Mouse (Mus musculus) activated CD4-positive, CD25-positive, alpha-beta regulatory T cell (primary cell): ENCODE data around the gene 2210407C18Rik. TPM values are rescaled to one million over a fixed set of nuclear protein-coding genes. Genes with fewer than 3 reads are reported as not detected.

Experiments used
- polyA plus RNA-seq, 2 experiments: library from polyadenylated mRNA; unstranded; fragments of 100-300 nt; shearing (Covaris generic); gene quantifications; one replicate each; pipeline ENCODE4 v1.2.1; 2017

Gene 2210407C18Rik
- not detected for polyA plus RNA-seq

GRCm38 (mm10) chr11:58615975-58616374 is at the start of gene 2210407C18Rik:
Gene 2210407C18Rik, minus strand, starts transcription at chr11:58616075.

GRCm38 (mm10) chr11:58658596-58658995 is 42.7 kb upstream of the 2210407C18Rik start, which contains the start of gene Olfr322:
Gene Olfr322, plus strand, starts transcription at chr11:58658782.

GRCm38 (mm10) chr11:58640272-58640867 is 24.5 kb upstream of the 2210407C18Rik start, which contains the start of gene Trim58:
Gene Trim58, plus strand, starts transcription at chr11:58640465.

GRCm38 (mm10) chr11:58630401-58630800 is 14.5 kb upstream of the 2210407C18Rik start, which contains the start of gene Olfr323:
Gene Olfr323, minus strand, starts transcription at chr11:58630501.

GRCm38 (mm10) chr11:58594814-58595213 is 21.1 kb downstream of the 2210407C18Rik start, which contains the start of gene Olfr324:
Gene Olfr324, plus strand, starts transcription at chr11:58595114.

GRCm38 (mm10) chr11:58577430-58577829 is 38.4 kb downstream of the 2210407C18Rik start, which contains the start of gene Olfr325:
Gene Olfr325, plus strand, starts transcription at chr11:58577730.

GRCm38 (mm10) chr11:58570405-58570804 is 45.5 kb downstream of the 2210407C18Rik start, which contains the start of gene Olfr224:
Gene Olfr224, minus strand, starts transcription at chr11:58570553.

Other genes starting within 250 kb of the 2210407C18Rik start
- under 1 TPM in 1 of 2 experiments, not detected in 1; 0.21 TPM for gene Lypd8, start 237.0 kb downstream of the 2210407C18Rik start, polyA plus RNA-seq
- not detected for gene 1810065E05Rik, start 195.0 kb downstream of the 2210407C18Rik start, polyA plus RNA-seq
- under 1 TPM in 1 of 2 experiments, not detected in 1; 0.12 TPM for gene Gm12253, start 183.5 kb downstream of the 2210407C18Rik start, polyA plus RNA-seq
- gene Lypd9, start 163.2 kb downstream of the 2210407C18Rik start, polyA plus RNA-seq, result not detected
- not detected for gene Olfr30, start 153.8 kb downstream of the 2210407C18Rik start, polyA plus RNA-seq
- gene Olfr332, start 123.5 kb downstream of the 2210407C18Rik start, polyA plus RNA-seq, result under 1 TPM in 1 of 2 experiments, not detected in 1; 0.10 TPM
- not detected for gene Olfr331, start 113.5 kb downstream of the 2210407C18Rik start, polyA plus RNA-seq
- not detected for gene Olfr330, start 81.2 kb downstream of the 2210407C18Rik start, polyA plus RNA-seq
- not detected for gene Olfr329-ps, start 69.7 kb downstream of the 2210407C18Rik start, polyA plus RNA-seq
- gene Olfr328, start 60.4 kb downstream of the 2210407C18Rik start, polyA plus RNA-seq, result not detected
- not detected for gene Olfr224, start 45.5 kb downstream of the 2210407C18Rik start, polyA plus RNA-seq
- not detected for gene Olfr325, start 38.3 kb downstream of the 2210407C18Rik start, polyA plus RNA-seq
- not detected for gene Olfr324, start 21.0 kb downstream of the 2210407C18Rik start, polyA plus RNA-seq
- gene Olfr323, start 14.4 kb upstream of the 2210407C18Rik start, polyA plus RNA-seq, result under 1 TPM in 1 of 2 experiments, not detected in 1; 0.14 TPM
- under 1 TPM; 0.21 to 0.43 TPM for gene Trim58, start 24.4 kb upstream of the 2210407C18Rik start, polyA plus RNA-seq
- not detected for gene Olfr322, start 42.7 kb upstream of the 2210407C18Rik start, polyA plus RNA-seq
- not detected for gene Olfr320, start 65.0 kb upstream of the 2210407C18Rik start, polyA plus RNA-seq
- gene Olfr319, start 83.1 kb upstream of the 2210407C18Rik start, polyA plus RNA-seq, result not detected
- under 1 TPM; 0.05 to 0.11 TPM for gene Olfr318, start 107.9 kb upstream of the 2210407C18Rik start, polyA plus RNA-seq
- not detected for gene Olfr317, start 123.1 kb upstream of the 2210407C18Rik start, polyA plus RNA-seq
- gene Olfr316, start 136.7 kb upstream of the 2210407C18Rik start, polyA plus RNA-seq, result not detected
- under 1 TPM in 1 of 2 experiments, not detected in 1; 0.11 TPM for gene Olfr315, start 157.1 kb upstream of the 2210407C18Rik start, polyA plus RNA-seq
- under 1 TPM in 1 of 2 experiments, not detected in 1; 0.20 TPM for gene Olfr314, start 166.9 kb upstream of the 2210407C18Rik start, polyA plus RNA-seq
- not detected for gene Fam183b, start 185.9 kb upstream of the 2210407C18Rik start, polyA plus RNA-seq
- gene Olfr313, start 198.9 kb upstream of the 2210407C18Rik start, polyA plus RNA-seq, result not detected
- under 1 TPM in 1 of 2 experiments, not detected in 1; 0.29 TPM for gene Olfr312, start 213.2 kb upstream of the 2210407C18Rik start, polyA plus RNA-seq
- not detected for gene Olfr311, start 223.2 kb upstream of the 2210407C18Rik start, polyA plus RNA-seq
- gene Gm12258, start 231.1 kb upstream of the 2210407C18Rik start, polyA plus RNA-seq, result 10 to 100 TPM in 1 of 2 experiments, 1 to 10 TPM in 1; 5.4 to 11.4 TPM